Mouse (Mus musculus) hematopoietic stem cell, adult 5-6 weeks (primary cell): Measurements from ENCODE around the gene Necap2. TPM values are rescaled to one million over a fixed set of nuclear protein-coding genes. Genes with fewer than 3 reads are reported as not detected.
A peak's percentile ranks its signal among the peaks of the same experiment; 100 is the strongest.

ENCODE experiments used
- ATAC-seq, 2 experiments: fragments of 125-278 bp in 1 of 2; replicated peaks in 1 of 2; 2 replicates each; pipeline ENCODE4 v1.8.0; 2016 to 2017; ENCODE audit warnings: inconsistent platforms in 2 of 2, mild to moderate bottlenecking in 2 of 2, moderate number of reproducible peaks in 2 of 2, low read depth in 1 of 2, moderate TSS enrichment in 1 of 2; ENCODE audit not compliant: low FRiP score in 2 of 2, poor library complexity in 2 of 2, severe bottlenecking in 2 of 2, insufficient read depth in 1 of 2, low TSS enrichment in 1 of 2
- total RNA-seq: library from RNA; stranded (forward); fragments of 172-1452, 232-1000 nt; gene quantifications from 2 replicates; pipeline ENCODE4 v1.2.3, GENCODE M21; 2017

Necap2 gene
- total RNA-seq, 1 experiment from 2014 or later = 59.7 TPM

GRCm38 (mm10) chr4:141053568-141054161 lies 24.5 kb downstream of the Necap2 start:
- ATAC-seq = no peak

- no peak for ATAC-seq
Observed at GRCm38 (mm10) chr4:141053138-141053537, 25.0 kb downstream of the Necap2 start.

GRCm38 (mm10) chr4:141052442-141052841 lies 25.7 kb downstream of the Necap2 start:
- no peak for ATAC-seq

GRCm38 (mm10) chr4:141049476-141049835 lies 28.7 kb downstream of the Necap2 start:
- ATAC-seq = no peak

GRCm38 (mm10) chr4:141048810-141049475 lies 29.2 kb downstream of the Necap2 start:
- no peak for ATAC-seq

- peak; percentile 81 to 83 for ATAC-seq
Observed at GRCm38 (mm10) chr4:141044816-141045215, 33.3 kb downstream of the Necap2 start.

GRCm38 (mm10) chr4:141041117-141041516 lies 37.0 kb downstream of the Necap2 start:
- ATAC-seq = no peak

GRCm38 (mm10) chr4:141033606-141034549 lies 44.3 kb downstream of the Necap2 start:
- peak in 1 of 2 experiments; percentile 11; a peak in 1 of 4 replicates for ATAC-seq

- peak; percentile 77 to 79 for ATAC-seq
Observed at GRCm38 (mm10) chr4:141031733-141032132, 46.4 kb downstream of the Necap2 start.

GRCm38 (mm10) chr4:141030541-141031206 lies 47.5 kb downstream of the Necap2 start:
- no peak for ATAC-seq

GRCm38 (mm10) chr4:141024992-141025391 lies 53.2 kb downstream of the Necap2 start:
- no peak for ATAC-seq

- no peak for ATAC-seq
Observed at GRCm38 (mm10) chr4:141024052-141024451, 54.1 kb downstream of the Necap2 start.

- no peak for ATAC-seq
Observed at GRCm38 (mm10) chr4:141021614-141021929, 56.6 kb downstream of the Necap2 start.

- ATAC-seq = no peak
Observed at GRCm38 (mm10) chr4:141020811-141021613, 57.1 kb downstream of the Necap2 start.

- ATAC-seq = no peak
Observed at GRCm38 (mm10) chr4:141020220-141020619, 57.9 kb downstream of the Necap2 start.

- no peak for ATAC-seq
Observed at GRCm38 (mm10) chr4:141017657-141018436, 60.3 kb downstream of the Necap2 start.
